In genomic region chr16:19066700-19067310, GRCm38 (mm10) we compare ENCODE assay signal across 20 mouse cellular contexts.
"Had no signal": no experiment of that assay in that cellular context is flagged by ENCODE, and none has a peak within 500 bp of the region (broad histone marks: within the 10 kb centered on the region; RNA-seq: fewer than 3 reads in every experiment).

No protein-coding gene starts in this region.

- H3K9ac ChIP-seq: limb, embryonic 13.5 days; liver, embryonic 12.5 days; liver, embryonic 15.5 days; lung, embryonic 15.5 days; midbrain, embryonic 13.5 days; neural tube, embryonic 13.5 days; stomach, embryonic 15.5 days had no signal

- H3K4me2 ChIP-seq: limb, embryonic 13.5 days; liver, embryonic 12.5 days; liver, embryonic 15.5 days; lung, embryonic 15.5 days; midbrain, embryonic 13.5 days; neural tube, embryonic 13.5 days; stomach, embryonic 15.5 days had no signal

- H3K9me3 ChIP-seq: limb, embryonic 10.5 days; limb, embryonic 13.5 days; liver, embryonic 12.5 days; liver, embryonic 15.5 days; lung, embryonic 15.5 days; midbrain, embryonic 13.5 days; neural tube, embryonic 13.5 days; stomach, embryonic 15.5 days had no signal

- H3K4me1 ChIP-seq: limb, embryonic 10.5 days; limb, embryonic 13.5 days; liver, embryonic 12.5 days; liver, embryonic 15.5 days; lung, embryonic 15.5 days; midbrain, embryonic 13.5 days; neural tube, embryonic 13.5 days; stomach, embryonic 15.5 days had no signal

- H3K27ac ChIP-seq: limb, embryonic 10.5 days; limb, embryonic 13.5 days; liver, embryonic 12.5 days; liver, embryonic 15.5 days; lung, embryonic 15.5 days; macrophage; midbrain, embryonic 13.5 days; neural tube, embryonic 13.5 days; stomach, embryonic 15.5 days had no signal

- H3K27me3 ChIP-seq: limb, embryonic 13.5 days; liver, embryonic 12.5 days; liver, embryonic 15.5 days; lung, embryonic 15.5 days; midbrain, embryonic 13.5 days; neural tube, embryonic 13.5 days; stomach, embryonic 15.5 days had no signal

- H3K36me3 ChIP-seq: limb, embryonic 10.5 days; limb, embryonic 13.5 days; liver, embryonic 12.5 days; liver, embryonic 15.5 days; lung, embryonic 15.5 days; midbrain, embryonic 13.5 days; neural tube, embryonic 13.5 days; stomach, embryonic 15.5 days had no signal

- H3K4me3 ChIP-seq: limb, embryonic 10.5 days; limb, embryonic 13.5 days; liver, embryonic 12.5 days; liver, embryonic 15.5 days; lung, embryonic 15.5 days; midbrain, embryonic 13.5 days; myocyte; neural tube, embryonic 13.5 days; stomach, embryonic 15.5 days had no signal

- DNase-seq: kidney, adult 18-20 months; kidney, adult 9 months; kidney, postnatal 14 days; kidney, postnatal 4 days; liver; lung, adult 18-20 months; lung, postnatal 14 days; right cerebral cortex, adult 18-20 months; right cerebral cortex, postnatal 25 days; thymus, postnatal 25 days had no signal
